Mouse (Mus musculus): Measurements from ENCODE around the gene Lyrm9.

DNA sequence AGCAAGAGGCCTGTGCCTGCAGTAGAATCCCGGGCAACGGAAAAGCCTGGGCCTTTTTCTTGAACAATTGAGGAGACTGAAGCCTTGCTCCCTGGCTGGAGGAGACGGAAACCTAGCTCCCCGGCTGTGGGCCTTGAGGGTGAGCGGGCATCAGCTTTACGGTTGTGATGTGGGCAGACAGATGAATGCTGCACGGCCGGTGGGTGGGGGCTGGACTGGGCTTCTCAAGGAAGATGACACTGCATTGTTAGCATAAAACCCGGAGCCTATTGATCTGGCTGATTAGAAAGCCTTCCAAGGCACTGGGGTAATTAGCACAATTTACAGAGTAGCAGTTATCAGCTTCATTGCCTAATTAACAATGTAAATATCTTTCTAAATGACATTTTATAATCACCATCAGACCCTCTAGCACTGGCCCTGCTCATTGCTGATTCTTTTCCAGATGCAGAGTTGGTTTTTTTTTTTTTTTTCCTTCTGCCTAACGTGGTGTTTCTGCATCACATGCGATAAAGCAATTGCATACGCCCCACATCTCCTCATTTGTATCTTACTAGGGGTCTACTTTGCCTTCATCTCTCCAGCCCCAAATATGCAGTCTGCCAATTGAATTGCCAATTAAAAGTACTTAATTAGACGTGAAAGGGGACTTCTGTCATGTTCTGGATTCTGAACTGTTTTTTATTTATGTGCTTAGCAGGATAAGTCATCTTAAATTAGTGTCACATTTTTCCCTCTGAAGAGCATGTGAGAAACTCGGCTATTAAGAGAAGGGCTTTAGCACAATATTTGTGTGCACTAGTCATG is 10.2 kb upstream of the Lyrm9 start:
- no peak for TF ChIP-seq POLR2A (IDR thresholded peaks at IDR 0.05; ENCODE audit: borderline replicate concordance, low read depth, low read length)
- TF ChIP-seq CTCF (IDR thresholded peaks at IDR 0.05; ENCODE audit: low read depth, low read length) = no peak

Measured in bone marrow macrophage, adult 2 months (primary cell).